Mouse (Mus musculus): ENCODE data around the gene Erbb3.
"Not testable (repeated sequence)": the region's sequence is repeated elsewhere in the genome, so short reads cannot be mapped to it uniquely, and the experiment has no call there.

Gene Erbb3

GRCm38 (mm10) chr10:128556963-128557362 lies 32.5 kb downstream of the Erbb3 start:
- DNase-seq (ENCODE audit: low read depth): no peak

GRCm38 (mm10) chr10:128556286-128556685 lies 33.2 kb downstream of the Erbb3 start:
- peak; percentile 41 for DNase-seq (ENCODE audit: low read depth)

GRCm38 (mm10) chr10:128555567-128555966 lies 33.9 kb downstream of the Erbb3 start:
- DNase-seq (ENCODE audit: low read depth): not testable (repeated sequence)

GRCm38 (mm10) chr10:128550144-128550823 lies 39.2 kb downstream of the Erbb3 start:
- not testable (repeated sequence) for DNase-seq (ENCODE audit: low read depth)

- DNase-seq (ENCODE audit: low read depth): peak; percentile 50
These were observed 39.8 kb downstream of the Erbb3 start for GRCm38 (mm10) chr10:128549682-128550057.

- DNase-seq (ENCODE audit: low read depth): peak; percentile 97
These were observed 40.3 kb downstream of the Erbb3 start, which contains the start of gene Rpl41 for GRCm38 (mm10) chr10:128548947-128549681. Rpl41 (minus strand) TSS chr10:128549305.

- not testable (repeated sequence) for DNase-seq (ENCODE audit: low read depth)
These were observed 41.2 kb downstream of the Erbb3 start for GRCm38 (mm10) chr10:128548051-128548791.

- peak; percentile 98 for DNase-seq (ENCODE audit: low read depth)
These were observed 42.0 kb downstream of the Erbb3 start, which contains the start of gene Zc3h10 for GRCm38 (mm10) chr10:128547361-128548032. Zc3h10 (minus strand) TSS chr10:128547774.

GRCm38 (mm10) chr10:128546787-128547186 lies 42.7 kb downstream of the Erbb3 start:
- no peak for DNase-seq (ENCODE audit: low read depth)

GRCm38 (mm10) chr10:128546361-128546760 lies 43.1 kb downstream of the Erbb3 start:
- peak; percentile 75 for DNase-seq (ENCODE audit: low read depth)

- DNase-seq (ENCODE audit: low read depth): no peak
These were observed 43.9 kb downstream of the Erbb3 start for GRCm38 (mm10) chr10:128545570-128545898.

- no peak for DNase-seq (ENCODE audit: low read depth)
These were observed 44.5 kb downstream of the Erbb3 start for GRCm38 (mm10) chr10:128544674-128545569.

GRCm38 (mm10) chr10:128544151-128544657 lies 45.2 kb downstream of the Erbb3 start:
- DNase-seq (ENCODE audit: low read depth): no peak

GRCm38 (mm10) chr10:128543100-128543499 lies 46.4 kb downstream of the Erbb3 start:
- no peak for DNase-seq (ENCODE audit: low read depth)

GRCm38 (mm10) chr10:128538340-128538870 lies 51.0 kb downstream of the Erbb3 start:
- DNase-seq (ENCODE audit: low read depth): no peak

- peak; percentile 97 for DNase-seq (ENCODE audit: low read depth)
These were observed 53.0 kb downstream of the Erbb3 start for GRCm38 (mm10) chr10:128536266-128536940.

- no peak for DNase-seq (ENCODE audit: low read depth)
These were observed 53.7 kb downstream of the Erbb3 start for GRCm38 (mm10) chr10:128535624-128536265.

- DNase-seq (ENCODE audit: low read depth): no peak
These were observed 54.2 kb downstream of the Erbb3 start for GRCm38 (mm10) chr10:128535206-128535605.
